Mouse (Mus musculus) MEL (cell line): ENCODE data around the gene Mtr. TPM values are rescaled to one million over a fixed set of nuclear protein-coding genes. Genes with fewer than 3 reads are reported as not detected.

Source experiments
- DNase-seq: peaks from one replicate; pipeline ENCODE4 v3.0.0; 2011; ENCODE audit warnings: low read depth, low spot score
- H3K27ac ChIP-seq: 2 replicates; pipeline ENCODE4 v1.5.1; 2012; ENCODE audit warnings: low read depth, mild to moderate bottlenecking, control low read depth, low read length, moderate library complexity; ENCODE audit not compliant: control insufficient read depth
- H3K27me3 ChIP-seq, 2 experiments: fragments of 150-350 bp in 1 of 2; sonication (generic) in 1 of 2; 2 replicates each; pipeline ENCODE4 v1.6.1; 2012; ENCODE audit warnings: low read length in 2 of 2, mild to moderate bottlenecking in 2 of 2, improper control_type of control experiment in 1 of 2, moderate library complexity in 1 of 2; ENCODE audit not compliant: insufficient read depth in 2 of 2, control insufficient read depth in 1 of 2
- H3K36me3 ChIP-seq, 2 experiments: 2 replicates each; pipeline ENCODE4 v1.6.1; 2012 to 2014; ENCODE audit warnings: low read length in 2 of 2, improper control_type of control experiment in 1 of 2, inconsistent platforms in 1 of 2, mild to moderate bottlenecking in 1 of 2; ENCODE audit not compliant: insufficient read depth in 2 of 2, control insufficient read depth in 1 of 2
- H3K4me1 ChIP-seq, 2 experiments: fragments of 150-350 bp in 1 of 2; sonication (generic) in 1 of 2; 2 replicates each; pipeline ENCODE4 v1.6.1; 2012; ENCODE audit warnings: low read length in 2 of 2, improper control_type of control experiment in 1 of 2, mild to moderate bottlenecking in 1 of 2; ENCODE audit not compliant: insufficient read depth in 2 of 2, control insufficient read depth in 1 of 2
- H3K4me3 ChIP-seq, 2 experiments: fragments of 150-350 bp in 1 of 2; sonication (generic) in 1 of 2; 2 replicates each; pipeline ENCODE4 v1.5.1; 2012; ENCODE audit warnings: low read depth in 2 of 2, low read length in 2 of 2, mild to moderate bottlenecking in 2 of 2, moderate library complexity in 2 of 2, control low read depth in 1 of 2, improper control_type of control experiment in 1 of 2; ENCODE audit not compliant: control insufficient read depth in 1 of 2, insufficient read depth in 1 of 2
- H3K79me2 ChIP-seq: 2 replicates; pipeline ENCODE4 v1.6.1; 2012; ENCODE audit warnings: mild to moderate bottlenecking, low read length, moderate library complexity; ENCODE audit not compliant: control insufficient read depth, poor library complexity, insufficient read depth
- H3K9ac ChIP-seq: 2 replicates; pipeline ENCODE4 v1.6.1; 2012; ENCODE audit warnings: low read depth, mild to moderate bottlenecking, control low read depth, low read length, moderate library complexity; ENCODE audit not compliant: control insufficient read depth, poor library complexity, severe bottlenecking
- H3K9me3 ChIP-seq: fragments of 150-350 bp; sonication (generic); replicated peaks from 2 replicates; pipeline ENCODE4 v1.6.1; 2012; ENCODE audit warnings: mild to moderate bottlenecking, low read length, improper control_type of control experiment, moderate library complexity; ENCODE audit not compliant: insufficient read depth
- BHLHE40 ChIP-seq: IDR thresholded peaks from 2 replicates; pipeline ENCODE4 v1.6.1; 2012; ENCODE audit warnings: low read depth, mild to moderate bottlenecking, inconsistent platforms, low read length, improper control_type of control experiment, borderline replicate concordance
- CHD2 ChIP-seq: IDR thresholded peaks from 2 replicates; pipeline ENCODE4 v1.6.1; 2011; ENCODE audit warnings: low read length, improper control_type of control experiment
- CTCF ChIP-seq, 3 experiments: IDR thresholded peaks in 2 of 3; conservative IDR thresholded peaks in 1 of 3; 2 replicates each; pipeline ENCODE4 v1.5.1; 2011 to 2012; ENCODE audit warnings: low read length in 3 of 3, low read depth in 2 of 3, mild to moderate bottlenecking in 2 of 3, improper control_type of control experiment in 1 of 3, inconsistent platforms in 1 of 3, mixed read lengths in 1 of 3, moderate library complexity in 1 of 3; ENCODE audit not compliant: control insufficient read depth in 1 of 3, insufficient read depth in 1 of 3, poor library complexity in 1 of 3, severe bottlenecking in 1 of 3
- E2F4 ChIP-seq: IDR thresholded peaks from 2 replicates; pipeline ENCODE4 v1.6.1; 2011; ENCODE audit warnings: low read depth, low read length, improper control_type of control experiment, borderline replicate concordance
- ETS1 ChIP-seq: IDR thresholded peaks from 2 replicates; pipeline ENCODE4 v1.6.1; 2012; ENCODE audit warnings: low read depth, mild to moderate bottlenecking, inconsistent platforms, low read length, improper control_type of control experiment, moderate library complexity
- GABPA ChIP-seq: IDR thresholded peaks from 2 replicates; pipeline ENCODE4 v1.6.1; 2012; ENCODE audit warnings: low read depth, mild to moderate bottlenecking, inconsistent platforms, low read length, improper control_type of control experiment, moderate library complexity
- GATA1 ChIP-seq: IDR thresholded peaks from 2 replicates; pipeline ENCODE4 v1.6.1; 2011; ENCODE audit warnings: low read depth, low read length, improper control_type of control experiment
- HCFC1 ChIP-seq: IDR thresholded peaks from 2 replicates; pipeline ENCODE4 v1.6.1; 2012; ENCODE audit warnings: low read depth, mild to moderate bottlenecking, inconsistent platforms, low read length, improper control_type of control experiment, moderate library complexity
- JUND ChIP-seq: IDR thresholded peaks from 2 replicates; pipeline ENCODE4 v1.6.1; 2011; ENCODE audit warnings: low read depth, mild to moderate bottlenecking, improper control_type of control experiment, low read length
- KAT2A ChIP-seq: conservative IDR thresholded peaks from 2 replicates; pipeline ENCODE4 v1.6.1; 2012; ENCODE audit warnings: low read depth, low read length, improper control_type of control experiment, inconsistent platforms
- MEF2A ChIP-seq: IDR thresholded peaks from 2 replicates; pipeline ENCODE4 v1.6.1; 2014; ENCODE audit warnings: low read depth, mild to moderate bottlenecking, inconsistent platforms, low read length, improper control_type of control experiment; ENCODE audit not compliant: poor library complexity, insufficient replicate concordance, severe bottlenecking; ENCODE audit errors: extremely low read depth
- MYB ChIP-seq: IDR thresholded peaks from 2 replicates; pipeline ENCODE4 v1.6.1; 2011; ENCODE audit warnings: mild to moderate bottlenecking, low read depth, low read length, improper control_type of control experiment
- MYC ChIP-seq: IDR thresholded peaks from 2 replicates; pipeline ENCODE4 v1.6.1; 2011; ENCODE audit warnings: low read depth, mild to moderate bottlenecking, low read length, improper control_type of control experiment, moderate library complexity
- NELFE ChIP-seq: IDR thresholded peaks from 2 replicates; pipeline ENCODE4 v1.6.1; 2011; ENCODE audit warnings: low read depth, low read length, improper control_type of control experiment
- NRF1 ChIP-seq: IDR thresholded peaks from 2 replicates; pipeline ENCODE4 v1.6.1; 2014; ENCODE audit warnings: low read depth, mild to moderate bottlenecking, inconsistent platforms, low read length, improper control_type of control experiment, moderate library complexity; ENCODE audit not compliant: poor library complexity, insufficient read depth, severe bottlenecking
- POLR2A ChIP-seq, 2 experiments: IDR thresholded peaks; 2 replicates each; pipeline ENCODE4 v1.6.1; 2011 to 2012; ENCODE audit warnings: low read length in 2 of 2, mild to moderate bottlenecking in 2 of 2, control low read depth in 1 of 2, improper control_type of control experiment in 1 of 2, low read depth in 1 of 2, moderate library complexity in 1 of 2; ENCODE audit not compliant: control insufficient read depth in 1 of 2, insufficient read depth in 1 of 2, poor library complexity in 1 of 2
- POLR2AphosphoS2 ChIP-seq: IDR thresholded peaks from 2 replicates; pipeline ENCODE4 v1.6.1; 2011; ENCODE audit warnings: low read length, improper control_type of control experiment
- POLR2AphosphoS5 ChIP-seq: IDR thresholded peaks from 2 replicates; pipeline ENCODE4 v1.6.1; 2012; ENCODE audit warnings: low read depth, borderline replicate concordance, mild to moderate bottlenecking, inconsistent platforms, low read length, moderate library complexity, mixed read lengths
- SMC3 ChIP-seq: IDR thresholded peaks from 2 replicates; pipeline ENCODE4 v1.6.1; 2011; ENCODE audit warnings: low read depth, low read length, improper control_type of control experiment
- TBP ChIP-seq: IDR thresholded peaks from 2 replicates; pipeline ENCODE4 v1.8.0; 2011; ENCODE audit warnings: low read depth, low read length, improper control_type of control experiment
- TCF12 ChIP-seq: IDR thresholded peaks from 2 replicates; pipeline ENCODE4 v1.6.1; 2014; ENCODE audit warnings: low read depth, mild to moderate bottlenecking, inconsistent platforms, low read length, improper control_type of control experiment, moderate library complexity
- ZC3H11A ChIP-seq: IDR thresholded peaks from 2 replicates; pipeline ENCODE4 v1.6.1; 2012; ENCODE audit warnings: low read depth, mild to moderate bottlenecking, inconsistent platforms, low read length, improper control_type of control experiment
- polyA plus RNA-seq, 2 experiments: library from polyadenylated mRNA; stranded (reverse) in 1 of 2; unstranded in 1 of 2; fragments of >175 nt in 1 of 2; fragments of >200 nt in 1 of 2; gene quantifications; 2 replicates each; pipeline versions ENCODE4 v1.2.1 to v1.2.4; 2012; ENCODE audit warnings: low replicate concordance in 2 of 2, low read depth in 1 of 2; ENCODE audit not compliant: insufficient read length in 2 of 2, insufficient read depth in 1 of 2, missing spikeins in 1 of 2
- total RNA-seq: library from RNA; depleted of rRNA; stranded (reverse); fragments of 300-350 nt; gene quantifications from 2 replicates; pipeline ENCODE4 v1.2.3, GENCODE M21; 2012

The Mtr gene
- total and polyA plus RNA-seq, 3 experiments: 25.5 to 53.0 (median 32.2) TPM

- Histone ChIP-seq H3K36me3 (peaks cover 0 to 30% of the 10 kb centered on the region in 2 experiments; a peak in 2 of 4 replicates), H3K79me2 (no peaks in the 10 kb centered on the region), H3K27ac (no peak overlapping the region), H3K9ac (no peak overlapping the region), H3K9me3 (no peaks in the 10 kb centered on the region), H3K4me1 (no peaks in the 10 kb centered on the region), H3K4me3 (no peak overlapping the region), H3K27me3 (no peaks in the 10 kb centered on the region)
- TF ChIP-seq ETS1 (no peak), POLR2A (IDR thresholded peaks at IDR 0.05; ENCODE audit: control insufficient read depth in 1 of 2, insufficient read depth in 1 of 2, low read depth in 1 of 2, low read length in 2 of 2, poor library complexity in 1 of 2) (no peak), KAT2A (no peak), NRF1 (no peak), POLR2AphosphoS2 (no peak), CHD2 (no peak), MYC (no peak), GATA1 (no peak), MEF2A (no peak), MYB (no peak), TBP (no peak), NELFE (no peak), BHLHE40 (no peak), CTCF (IDR thresholded peaks at IDR 0.05 in 2 of 3, conservative IDR thresholded peaks at IDR 0.05 in 1 of 3; ENCODE audit: control insufficient read depth in 1 of 3, insufficient read depth in 1 of 3, low read depth in 2 of 3, low read length in 3 of 3, poor library complexity in 1 of 3, severe bottlenecking in 1 of 3) (no peak)
- no peak for DNase-seq
These were observed 62.8 kb downstream of the Mtr start for GRCm38 (mm10) chr13:12194942-12195662.

- H3K36me3 ChIP-seq: peaks cover 0 to 25% of the 10 kb centered on the region in 2 experiments; a peak in 2 of 4 replicates
- DNase-seq: no peak
- no peak overlapping the region for H3K9ac ChIP-seq
These were observed 68.7 kb downstream of the Mtr start for GRCm38 (mm10) chr13:12189219-12189618.

More at GRCm38 (mm10) chr13:12189219-12189618, 68.7 kb downstream of the Mtr start:
- Histone ChIP-seq H3K4me3 (no peak overlapping the region), H3K27me3 (no peaks in the 10 kb centered on the region), H3K79me2 (no peaks in the 10 kb centered on the region), H3K27ac (no peak overlapping the region), H3K4me1 (no peaks in the 10 kb centered on the region), H3K9me3 (no peaks in the 10 kb centered on the region)
- TF ChIP-seq BHLHE40 (no peak), MYC (no peak), HCFC1 (no peak), POLR2AphosphoS5 (no peak), GABPA (no peak), ZC3H11A (no peak), TCF12 (no peak), JUND (no peak), SMC3 (no peak), E2F4 (no peak)
